Mouse (Mus musculus) T-helper 2 cell (primary cell): ENCODE results near the gene Sh3pxd2b.

ENCODE experiments used
- in situ Hi-C: fragments of 300-600 bp; cut with MboI, MseI; formaldehyde crosslinking; loops from one replicate; pipeline ENCODE4 v1.15.1; 2025; ENCODE audit warnings: high pct_unique_total_duplicates

Sh3pxd2b gene

GRCm38 (mm10) chr11:32425043-32425658, 77.5 kb downstream of the Sh3pxd2b start:
- in situ Hi-C loops = no loop called here

- in situ Hi-C loops = no loop called here
Observed at GRCm38 (mm10) chr11:32427537-32427936, 79.9 kb downstream of the Sh3pxd2b start.

- in situ Hi-C loops = no loop called here
Observed at GRCm38 (mm10) chr11:32435410-32436060, 87.9 kb downstream of the Sh3pxd2b start.

- in situ Hi-C loops = no loop called here
Observed at GRCm38 (mm10) chr11:32442576-32442975, 95.0 kb downstream of the Sh3pxd2b start.

GRCm38 (mm10) chr11:32444266-32444665, 96.6 kb downstream of the Sh3pxd2b start:
- in situ Hi-C loops = no loop called here

GRCm38 (mm10) chr11:32445135-32445534, 97.5 kb downstream of the Sh3pxd2b start:
- in situ Hi-C loops = no loop called here

GRCm38 (mm10) chr11:32445637-32446226, 98.1 kb downstream of the Sh3pxd2b start:
- in situ Hi-C loops = no loop called here

- in situ Hi-C loops = loop anchor here (5.0 kb wide), 1 partner anchor 137 kb away; no protein-coding TSS in a partner anchor
Observed at GRCm38 (mm10) chr11:32450216-32450615, 102.6 kb downstream of the Sh3pxd2b start.

- in situ Hi-C loops = loop anchor here (5.0 kb wide), 1 partner anchor 136 kb away; no protein-coding TSS in a partner anchor
Observed at GRCm38 (mm10) chr11:32451306-32451705, 103.7 kb downstream of the Sh3pxd2b start.

- in situ Hi-C loops = loop anchor here (5.0 kb wide), 1 partner anchor 135 kb away; no protein-coding TSS in a partner anchor
Observed at GRCm38 (mm10) chr11:32452745-32453144, 105.1 kb downstream of the Sh3pxd2b start.

- in situ Hi-C loops = loop anchor here (5.0 kb wide), 1 partner anchor 134 kb away; no protein-coding TSS in a partner anchor
Observed at GRCm38 (mm10) chr11:32453353-32453915, 105.8 kb downstream of the Sh3pxd2b start.

GRCm38 (mm10) chr11:32454231-32454799, 106.7 kb downstream of the Sh3pxd2b start:
- in situ Hi-C loops = loop anchor here (5.0 kb wide), 1 partner anchor 133 kb away; no protein-coding TSS in a partner anchor

GRCm38 (mm10) chr11:32454800-32455506, 107.3 kb downstream of the Sh3pxd2b start, which contains the start of gene Ubtd2:
Gene Ubtd2 (plus strand): TSS chr11:32455370.
- in situ Hi-C loops = loop anchor here (5.0 kb wide), 1 partner anchor 132 kb away; no protein-coding TSS in a partner anchor

GRCm38 (mm10) chr11:32455507-32456141, 108.0 kb downstream of the Sh3pxd2b start:
- in situ Hi-C loops = no loop called here

- in situ Hi-C loops = no loop called here
Observed at GRCm38 (mm10) chr11:32456356-32456755, 108.7 kb downstream of the Sh3pxd2b start.

GRCm38 (mm10) chr11:32464282-32464681, 116.7 kb downstream of the Sh3pxd2b start:
- in situ Hi-C loops = no loop called here

GRCm38 (mm10) chr11:32471925-32472324, 124.3 kb downstream of the Sh3pxd2b start:
- in situ Hi-C loops = no loop called here

- in situ Hi-C loops = no loop called here
Observed at GRCm38 (mm10) chr11:32474725-32475124, 127.1 kb downstream of the Sh3pxd2b start.

GRCm38 (mm10) chr11:32475487-32476236, 128.0 kb downstream of the Sh3pxd2b start:
- in situ Hi-C loops = no loop called here
